Mouse (Mus musculus): ENCODE results near the gene Ccpg1. TPM values are rescaled to one million over a fixed set of nuclear protein-coding genes. Genes with fewer than 3 reads are reported as not detected.

Gene Ccpg1
- polyA plus RNA-seq, 1 experiment from 2014 or later = 28.8 TPM

GRCm38 (mm10) chr9:73045204-73045603, 60.0 kb downstream of the Ccpg1 start:
- peak overlapping the region; percentile 84 for H3K4me2 ChIP-seq (ENCODE audit: low read depth)
- H3K9me3 ChIP-seq (ENCODE audit: control insufficient read depth, low read length) = no peaks in the 10 kb centered on the region
- H3K36me3 ChIP-seq (ENCODE audit: control insufficient read depth, insufficient read depth, low read length) = no peaks in the 10 kb centered on the region
- no peak overlapping the region for H3K27ac ChIP-seq (ENCODE audit: low read depth, low read length)
- ATAC-seq (ENCODE audit: insufficient read depth, low FRiP score, low TSS enrichment) (no peak), DNase-seq (ENCODE audit: low spot score) (peak; percentile 32)
- peaks cover 4% of the 10 kb centered on the region for H3K4me1 ChIP-seq (ENCODE audit: control insufficient read depth, insufficient read depth, low read length)
- H3K9ac ChIP-seq (ENCODE audit: low read length) = no peak overlapping the region
- H3K27me3 ChIP-seq (ENCODE audit: control insufficient read depth, insufficient read depth, low read length) = no peaks in the 10 kb centered on the region
- WGBS = 14% methylated on average over 7 of the region's 7 CpGs
- H3K4me3 ChIP-seq (ENCODE audit: low read depth, low read length) = peak overlapping the region; percentile 41

GRCm38 (mm10) chr9:73045711-73046110, 60.5 kb downstream of the Ccpg1 start:
- Histone ChIP-seq H3K9ac (ENCODE audit: low read length) (no peak overlapping the region), H3K27me3 (ENCODE audit: control insufficient read depth, insufficient read depth, low read length) (no peaks in the 10 kb centered on the region), H3K27ac (ENCODE audit: low read depth, low read length) (no peak overlapping the region), H3K4me1 (ENCODE audit: control insufficient read depth, insufficient read depth, low read length) (no peaks in the 10 kb centered on the region), H3K36me3 (ENCODE audit: control insufficient read depth, insufficient read depth, low read length) (no peaks in the 10 kb centered on the region), H3K4me2 (ENCODE audit: low read depth) (no peak overlapping the region), H3K4me3 (ENCODE audit: low read depth, low read length) (no peak overlapping the region), H3K9me3 (ENCODE audit: control insufficient read depth, low read length) (no peaks in the 10 kb centered on the region)
- ATAC-seq (ENCODE audit: insufficient read depth, low FRiP score, low TSS enrichment) (no peak), DNase-seq (ENCODE audit: low spot score) (no peak)
- 70% methylated on average over 10 of the region's 10 CpGs for WGBS

- DNase-seq (ENCODE audit: low spot score) (no peak), ATAC-seq (ENCODE audit: insufficient read depth, low FRiP score, low TSS enrichment) (no peak)
- H3K9me3 ChIP-seq (ENCODE audit: control insufficient read depth, low read length) = no peaks in the 10 kb centered on the region
- no peak overlapping the region for H3K4me2 ChIP-seq (ENCODE audit: low read depth)
- H3K9ac ChIP-seq (ENCODE audit: low read length) = no peak overlapping the region
- no peak overlapping the region for H3K27ac ChIP-seq (ENCODE audit: low read depth, low read length)
- H3K27me3 ChIP-seq (ENCODE audit: control insufficient read depth, insufficient read depth, low read length) = no peaks in the 10 kb centered on the region
- no peaks in the 10 kb centered on the region for H3K4me1 ChIP-seq (ENCODE audit: control insufficient read depth, insufficient read depth, low read length)
- no peaks in the 10 kb centered on the region for H3K36me3 ChIP-seq (ENCODE audit: control insufficient read depth, insufficient read depth, low read length)
- no peak overlapping the region for H3K4me3 ChIP-seq (ENCODE audit: low read depth, low read length)
- WGBS = 84% methylated on average over 2 of the region's 2 CpGs
These were observed 62.7 kb downstream of the Ccpg1 start for GRCm38 (mm10) chr9:73047906-73048305.

- no peak overlapping the region for H3K4me3 ChIP-seq (ENCODE audit: low read depth, low read length)
- DNase-seq (ENCODE audit: low spot score) = no peak
- H3K9me3 ChIP-seq (ENCODE audit: control insufficient read depth, low read length) = no peaks in the 10 kb centered on the region
- no peak overlapping the region for H3K4me2 ChIP-seq (ENCODE audit: low read depth)
- H3K27me3 ChIP-seq (ENCODE audit: control insufficient read depth, insufficient read depth, low read length) = no peaks in the 10 kb centered on the region
- no peak overlapping the region for H3K27ac ChIP-seq (ENCODE audit: low read depth, low read length)
- WGBS = 25% methylated on average over 4 of the region's 4 CpGs
- no peak overlapping the region for H3K9ac ChIP-seq (ENCODE audit: low read length)
- H3K36me3 ChIP-seq (ENCODE audit: control insufficient read depth, insufficient read depth, low read length) = no peaks in the 10 kb centered on the region
- ATAC-seq (ENCODE audit: insufficient read depth, low FRiP score, low TSS enrichment) = no peak
- no peaks in the 10 kb centered on the region for H3K4me1 ChIP-seq (ENCODE audit: control insufficient read depth, insufficient read depth, low read length)
These were observed 63.7 kb downstream of the Ccpg1 start for GRCm38 (mm10) chr9:73048927-73049326.

- WGBS = 76% methylated on average over 5 of the region's 5 CpGs
- Histone ChIP-seq H3K9me3 (ENCODE audit: control insufficient read depth, low read length) (no peaks in the 10 kb centered on the region), H3K4me3 (ENCODE audit: low read depth, low read length) (no peak overlapping the region), H3K36me3 (ENCODE audit: control insufficient read depth, insufficient read depth, low read length) (no peaks in the 10 kb centered on the region), H3K27ac (ENCODE audit: low read depth, low read length) (no peak overlapping the region), H3K27me3 (ENCODE audit: control insufficient read depth, insufficient read depth, low read length) (no peaks in the 10 kb centered on the region), H3K4me1 (ENCODE audit: control insufficient read depth, insufficient read depth, low read length) (no peaks in the 10 kb centered on the region), H3K9ac (ENCODE audit: low read length) (no peak overlapping the region), H3K4me2 (ENCODE audit: low read depth) (no peak overlapping the region)
- DNase-seq (ENCODE audit: low spot score) = no peak
- no peak for ATAC-seq (ENCODE audit: insufficient read depth, low FRiP score, low TSS enrichment)
These were observed 64.6 kb downstream of the Ccpg1 start for GRCm38 (mm10) chr9:73049833-73050232.

- Histone ChIP-seq H3K27ac (ENCODE audit: low read depth, low read length) (no peak overlapping the region), H3K27me3 (ENCODE audit: control insufficient read depth, insufficient read depth, low read length) (no peaks in the 10 kb centered on the region), H3K4me3 (ENCODE audit: low read depth, low read length) (no peak overlapping the region), H3K9me3 (ENCODE audit: control insufficient read depth, low read length) (no peaks in the 10 kb centered on the region), H3K9ac (ENCODE audit: low read length) (no peak overlapping the region), H3K4me2 (ENCODE audit: low read depth) (no peak overlapping the region), H3K4me1 (ENCODE audit: control insufficient read depth, insufficient read depth, low read length) (no peaks in the 10 kb centered on the region), H3K36me3 (ENCODE audit: control insufficient read depth, insufficient read depth, low read length) (no peaks in the 10 kb centered on the region)
- ATAC-seq (ENCODE audit: insufficient read depth, low FRiP score, low TSS enrichment) = no peak
- WGBS = 76% methylated on average over 8 of the region's 8 CpGs
- DNase-seq (ENCODE audit: low spot score) = no peak
These were observed 65.4 kb downstream of the Ccpg1 start for GRCm38 (mm10) chr9:73050606-73051005.

- Histone ChIP-seq H3K27me3 (ENCODE audit: control insufficient read depth, insufficient read depth, low read length) (no peaks in the 10 kb centered on the region), H3K9me3 (ENCODE audit: control insufficient read depth, low read length) (no peaks in the 10 kb centered on the region), H3K4me1 (ENCODE audit: control insufficient read depth, insufficient read depth, low read length) (no peaks in the 10 kb centered on the region), H3K4me2 (ENCODE audit: low read depth) (no peak overlapping the region), H3K27ac (ENCODE audit: low read depth, low read length) (no peak overlapping the region), H3K9ac (ENCODE audit: low read length) (no peak overlapping the region), H3K4me3 (ENCODE audit: low read depth, low read length) (no peak overlapping the region), H3K36me3 (ENCODE audit: control insufficient read depth, insufficient read depth, low read length) (no peaks in the 10 kb centered on the region)
- 71% methylated on average over 10 of the region's 10 CpGs for WGBS
- DNase-seq (ENCODE audit: low spot score) = no peak
- no peak for ATAC-seq (ENCODE audit: insufficient read depth, low FRiP score, low TSS enrichment)
These were observed 70.2 kb downstream of the Ccpg1 start for GRCm38 (mm10) chr9:73055441-73055911.

GRCm38 (mm10) chr9:73059224-73059623, 74.0 kb downstream of the Ccpg1 start:
- WGBS = 91% methylated on average over 4 of the region's 4 CpGs
- Histone ChIP-seq H3K27me3 (ENCODE audit: control insufficient read depth, insufficient read depth, low read length) (no peaks in the 10 kb centered on the region), H3K4me3 (ENCODE audit: low read depth, low read length) (no peak overlapping the region), H3K9me3 (ENCODE audit: control insufficient read depth, low read length) (no peaks in the 10 kb centered on the region), H3K4me1 (ENCODE audit: control insufficient read depth, insufficient read depth, low read length) (peaks cover 4% of the 10 kb centered on the region; the same call in 1 of the 2 replicates), H3K36me3 (ENCODE audit: control insufficient read depth, insufficient read depth, low read length) (no peaks in the 10 kb centered on the region), H3K9ac (ENCODE audit: low read length) (no peak overlapping the region), H3K27ac (ENCODE audit: low read depth, low read length) (no peak overlapping the region), H3K4me2 (ENCODE audit: low read depth) (no peak overlapping the region)
- DNase-seq (ENCODE audit: low spot score) (no peak), ATAC-seq (ENCODE audit: insufficient read depth, low FRiP score, low TSS enrichment) (no peak)

- H3K4me3 ChIP-seq (ENCODE audit: low read depth, low read length) = no peak overlapping the region
- peak; percentile 29 for DNase-seq (ENCODE audit: low spot score)
These were observed 78.5 kb downstream of the Ccpg1 start for GRCm38 (mm10) chr9:73063621-73064290.

More at GRCm38 (mm10) chr9:73063621-73064290, 78.5 kb downstream of the Ccpg1 start:
- Histone ChIP-seq H3K4me2 (ENCODE audit: low read depth) (peak overlapping the region; percentile 26), H3K4me1 (ENCODE audit: control insufficient read depth, insufficient read depth, low read length) (peaks cover 4% of the 10 kb centered on the region), H3K27ac (ENCODE audit: low read depth, low read length) (no peak overlapping the region), H3K9ac (ENCODE audit: low read length) (no peak overlapping the region), H3K9me3 (ENCODE audit: control insufficient read depth, low read length) (no peaks in the 10 kb centered on the region), H3K27me3 (ENCODE audit: control insufficient read depth, insufficient read depth, low read length) (no peaks in the 10 kb centered on the region), H3K36me3 (ENCODE audit: control insufficient read depth, insufficient read depth, low read length) (no peaks in the 10 kb centered on the region)
- WGBS = 23% methylated on average over 15 of the region's 15 CpGs
- ATAC-seq (ENCODE audit: insufficient read depth, low FRiP score, low TSS enrichment) = no peak; the same call in 1 of the 2 replicates

All from neural tube, embryonic 11.5 days (tissue).